Mouse (Mus musculus): ENCODE results near the gene Psmb10. TPM values are rescaled to one million over a fixed set of nuclear protein-coding genes. Genes with fewer than 3 reads are reported as not detected.
A peak's percentile ranks its signal among the peaks of the same experiment; 100 is the strongest.
"Not testable (repeated sequence)": the region's sequence is repeated elsewhere in the genome, so short reads cannot be mapped to it uniquely, and the experiment has no call there.

Psmb10 gene
- total RNA-seq (2022), result 100 to 1,000 TPM in 1 of 4 experiments, 10 to 100 TPM in 3; 66.8 to 110 (median 68.4) TPM

DNA sequence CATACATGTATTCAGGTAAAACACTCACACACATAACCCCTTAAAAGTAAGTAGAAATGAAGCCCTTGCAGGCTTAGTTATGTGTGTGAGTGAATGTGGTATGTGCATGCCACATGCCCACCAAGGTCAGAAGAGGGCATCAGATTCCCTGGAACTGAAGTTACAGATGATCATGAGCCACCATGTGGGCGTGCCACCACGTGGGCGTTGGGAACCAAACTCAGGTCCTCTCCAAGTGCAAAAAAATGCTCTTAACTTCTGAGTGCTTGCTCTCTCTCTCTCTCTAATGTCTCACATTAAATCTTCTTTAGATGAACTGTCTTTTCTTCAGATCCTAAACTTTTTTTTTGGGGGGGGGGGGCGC lies at the start of gene Psmb10:
TSS of gene Psmb10 (minus strand) at position 139 of the 364 bp plus-strand sequence.
- peak; percentile 52 for DNase-seq

DNA sequence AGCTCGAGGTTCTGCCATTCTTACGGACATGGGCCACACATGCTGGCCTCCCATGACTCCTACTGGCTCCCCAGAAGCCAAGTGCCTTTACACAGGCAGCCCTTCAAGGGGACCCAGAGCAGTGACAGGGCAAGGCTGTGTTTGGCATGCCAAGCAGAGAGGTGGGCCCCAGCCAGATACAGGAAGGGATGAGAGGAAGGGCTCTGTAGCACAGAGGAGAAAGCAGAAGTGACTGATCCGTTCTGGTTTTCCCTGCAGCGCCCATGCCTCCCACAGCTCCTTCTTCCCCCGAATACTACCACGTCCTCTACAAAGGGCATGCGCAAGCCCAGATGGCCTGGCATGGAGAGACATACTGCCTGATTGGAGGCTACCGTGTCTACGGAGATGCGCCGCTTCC lies 45.2 kb upstream of the Psmb10 start:
- not testable (repeated sequence) for DNase-seq

DNA sequence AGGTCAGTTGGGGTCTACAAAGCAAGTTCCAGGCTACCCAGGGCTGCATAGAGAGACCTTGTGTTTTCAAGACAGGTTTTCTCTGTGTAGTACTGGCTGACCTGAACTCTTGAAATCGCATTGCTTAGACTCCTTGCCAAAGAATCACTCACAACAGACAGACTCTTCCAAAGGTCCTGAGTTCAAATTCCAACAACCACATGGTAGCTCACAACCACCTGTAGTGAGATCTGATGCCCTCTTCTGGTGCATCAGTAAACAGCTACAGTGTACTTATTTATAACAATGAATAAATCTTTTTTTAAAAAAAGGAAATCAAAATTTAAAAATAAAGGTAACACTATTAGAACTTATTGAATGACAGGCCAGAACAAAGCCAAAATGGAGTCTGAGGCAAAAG lies 42.9 kb upstream of the Psmb10 start:
- DNase-seq, result no peak

GRCm38 (mm10) chr8:105979325-105979724 lies 41.1 kb upstream of the Psmb10 start, which contains the start of gene Dpep3:
Dpep3 (minus strand) TSS chr8:105979429.
- no peak for DNase-seq

GRCm38 (mm10) chr8:105975363-105975762 lies 37.1 kb upstream of the Psmb10 start:
- no peak for DNase-seq

- DNase-seq, result no peak
Observed at GRCm38 (mm10) chr8:105971019-105971720, 32.9 kb upstream of the Psmb10 start.

- DNase-seq, result no peak
Observed at GRCm38 (mm10) chr8:105969367-105969766, 31.1 kb upstream of the Psmb10 start.

- no peak for DNase-seq
Observed at GRCm38 (mm10) chr8:105966692-105967311, 28.6 kb upstream of the Psmb10 start.

DNA sequence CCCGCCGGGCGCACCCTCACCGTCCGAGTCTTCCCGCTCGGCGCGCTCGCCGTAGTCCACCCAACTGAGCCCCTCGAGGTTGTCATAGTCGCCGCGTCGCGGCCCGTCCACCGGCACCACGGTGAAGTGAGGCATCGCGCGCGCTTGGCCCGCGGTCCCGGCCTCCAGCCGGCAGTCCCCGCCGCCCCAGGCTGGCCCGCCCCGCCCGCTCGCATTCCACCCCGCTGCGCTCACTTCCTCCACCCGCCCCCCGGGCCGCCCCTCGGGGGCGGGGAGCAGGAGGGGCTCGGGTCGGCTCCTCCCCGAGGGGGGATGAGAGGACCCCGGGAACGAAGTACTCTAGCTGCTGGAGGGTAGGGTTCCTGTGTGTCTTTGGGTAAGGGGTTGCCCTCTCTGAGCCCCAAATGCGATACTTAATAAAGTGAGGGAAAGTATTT lies 27.7 kb upstream of the Psmb10 start, which contains the start of gene Slc12a4:
TSS of gene Slc12a4 (minus strand) at position 193 of the 437 bp plus-strand sequence.
- DNase-seq, result peak; percentile 58

DNA sequence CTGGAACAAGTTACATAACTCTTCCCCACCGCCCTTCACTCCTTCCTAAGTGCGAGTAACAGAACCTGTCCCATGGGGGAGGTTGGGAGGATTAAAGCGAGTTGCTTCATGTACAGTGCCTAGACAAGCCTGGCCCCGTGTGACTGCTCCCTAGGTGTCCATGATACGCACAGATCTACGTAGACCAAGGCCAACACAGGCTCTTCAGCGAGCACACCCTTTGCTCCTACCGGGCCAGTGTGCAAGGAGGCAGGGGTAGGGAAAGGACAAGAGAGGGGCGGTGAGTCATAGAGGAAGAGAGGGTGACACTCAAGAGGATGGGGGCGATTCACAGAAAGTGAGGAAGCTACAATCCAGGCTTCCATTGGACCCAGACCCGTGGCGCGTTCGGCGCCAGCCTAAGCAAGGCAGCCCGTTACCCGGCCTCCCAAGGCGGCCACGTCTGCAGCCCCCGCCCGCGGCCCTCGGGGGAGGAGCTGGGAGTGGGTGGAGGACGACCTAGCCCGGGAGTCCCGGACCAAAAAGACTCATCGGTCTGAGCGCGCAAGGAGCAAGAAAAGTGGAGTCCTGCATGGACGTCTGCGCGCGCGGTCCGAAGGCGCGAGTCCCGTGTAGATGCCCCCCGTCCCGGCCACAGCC lies 27.1 kb upstream of the Psmb10 start:
- peak; percentile 44 for DNase-seq

DNA sequence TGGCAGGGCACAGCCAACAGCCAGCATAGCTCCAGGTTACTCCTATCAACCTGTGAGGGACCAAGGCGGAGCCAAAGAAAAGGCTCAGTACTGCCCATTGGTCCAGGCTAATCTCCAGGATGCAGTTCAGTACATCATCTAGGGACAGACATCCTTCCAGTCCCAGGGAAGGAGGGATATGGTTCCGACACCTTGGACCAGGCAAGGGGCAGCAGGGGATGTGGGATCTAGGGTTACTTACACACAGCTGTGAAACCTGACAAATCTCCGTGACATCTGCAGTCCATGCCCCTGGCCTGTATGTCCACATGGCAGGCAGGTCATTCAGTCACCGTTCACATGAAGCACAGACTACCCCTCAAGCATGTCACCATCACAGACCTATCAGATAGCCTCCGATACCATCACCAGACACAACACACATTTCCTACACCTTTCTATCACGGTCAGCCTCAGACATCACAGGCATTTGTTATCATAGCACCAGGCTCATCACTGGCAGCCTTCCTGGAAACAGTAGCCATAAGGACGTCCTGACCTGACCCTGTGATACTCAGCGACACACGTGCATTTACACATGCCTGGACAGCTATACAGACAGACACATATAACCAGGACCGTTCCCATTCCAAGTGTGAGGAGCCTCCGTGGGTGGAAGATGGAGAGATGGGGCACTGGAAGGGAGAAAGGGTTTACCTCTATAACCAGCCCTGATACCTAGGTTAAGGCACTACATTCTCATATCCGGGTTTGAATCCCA lies 26.4 kb upstream of the Psmb10 start:
- no peak for DNase-seq

DNA sequence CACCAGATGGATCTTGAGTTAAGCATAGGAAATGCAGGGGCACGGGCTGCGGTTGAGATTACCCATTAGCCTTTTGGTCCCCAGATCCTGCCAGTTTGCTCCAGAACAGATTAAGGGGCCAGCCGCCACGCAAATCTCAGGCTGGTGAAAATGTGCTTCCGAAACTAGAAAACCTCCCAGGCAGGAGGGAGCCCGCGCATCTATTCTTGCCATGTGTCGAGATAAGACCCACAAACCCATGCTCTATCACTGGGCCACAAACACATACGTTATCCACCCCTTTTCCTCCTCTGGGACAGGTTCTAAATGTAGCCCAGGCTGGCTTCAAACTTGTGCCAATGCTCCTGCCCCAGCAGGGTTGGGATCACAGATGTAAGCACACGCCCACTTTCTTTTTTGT lies 23.3 kb upstream of the Psmb10 start:
- DNase-seq, result no peak

DNA sequence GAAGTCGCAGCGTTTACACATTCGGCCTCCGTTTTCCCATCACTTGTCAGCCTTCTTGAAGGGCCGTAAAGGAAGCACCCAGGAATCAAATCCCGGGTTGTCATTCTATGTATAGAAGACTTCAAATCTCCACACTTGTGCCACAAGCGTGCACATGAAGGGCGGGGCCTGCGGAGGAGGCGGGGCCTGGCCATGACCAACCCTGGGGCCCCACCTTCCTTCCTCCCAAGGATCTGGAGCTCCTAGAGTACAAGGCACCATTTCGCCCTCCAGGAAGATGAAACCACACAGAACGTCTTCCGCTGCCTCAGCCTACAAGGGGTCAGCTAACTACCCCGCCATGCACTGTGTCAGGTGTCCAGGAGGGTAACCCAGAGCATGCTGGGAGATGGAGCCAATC lies 22.9 kb upstream of the Psmb10 start:
- no peak for DNase-seq

DNA sequence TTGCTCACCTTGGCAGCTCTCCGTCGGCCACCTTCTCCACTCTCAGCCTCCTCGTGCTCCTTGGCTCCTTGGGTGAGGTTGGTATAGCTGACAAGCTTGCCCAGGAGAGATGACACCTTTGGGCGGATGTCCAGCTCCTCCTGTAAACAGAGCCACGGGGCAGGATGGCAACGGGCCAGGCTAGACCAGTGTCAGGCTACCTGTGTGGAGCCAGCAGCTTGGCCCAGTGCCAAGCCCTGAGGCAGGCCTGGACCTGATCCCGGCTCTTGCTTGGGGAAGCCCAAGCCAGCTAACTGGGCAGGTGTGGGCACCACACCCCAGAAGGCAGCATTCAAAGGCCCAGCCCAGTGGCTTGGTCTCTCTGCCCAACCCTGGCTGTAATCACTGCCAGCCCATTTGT lies 21.1 kb upstream of the Psmb10 start:
- no peak for DNase-seq

- no peak for DNase-seq
Observed at GRCm38 (mm10) chr8:105957813-105958212, 19.6 kb upstream of the Psmb10 start.

GRCm38 (mm10) chr8:105956556-105956955 lies 18.3 kb upstream of the Psmb10 start:
- no peak for DNase-seq

GRCm38 (mm10) chr8:105951057-105951659 lies 12.9 kb upstream of the Psmb10 start:
- DNase-seq, result no peak

GRCm38 (mm10) chr8:105949350-105949749 lies 11.1 kb upstream of the Psmb10 start:
- no peak for DNase-seq

DNA sequence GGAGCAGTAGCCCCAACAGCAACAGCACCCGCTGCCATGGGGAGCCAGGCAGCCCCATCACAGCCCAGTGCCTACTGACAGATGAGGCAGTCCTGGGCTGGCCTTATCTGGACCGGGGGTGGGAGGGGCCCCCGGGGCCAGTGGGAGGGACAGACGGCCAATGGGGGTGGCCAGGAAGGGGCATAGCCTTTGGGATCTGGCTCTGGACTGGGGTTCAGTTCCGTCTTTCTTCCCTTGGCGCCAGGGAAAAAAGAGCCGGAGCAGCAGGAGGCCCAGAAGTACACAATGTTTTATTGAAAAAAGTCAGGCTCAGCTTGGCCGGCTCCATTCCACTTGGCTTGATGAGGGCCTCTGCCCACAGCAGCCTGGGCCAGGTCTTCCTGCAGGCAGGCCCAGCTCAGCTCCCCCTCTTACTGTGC lies 5.1 kb upstream of the Psmb10 start, which contains the start of gene Lcat:
TSS of gene Lcat (minus strand) at position 62 of the 419 bp plus-strand sequence.
- DNase-seq, result no peak

DNA sequence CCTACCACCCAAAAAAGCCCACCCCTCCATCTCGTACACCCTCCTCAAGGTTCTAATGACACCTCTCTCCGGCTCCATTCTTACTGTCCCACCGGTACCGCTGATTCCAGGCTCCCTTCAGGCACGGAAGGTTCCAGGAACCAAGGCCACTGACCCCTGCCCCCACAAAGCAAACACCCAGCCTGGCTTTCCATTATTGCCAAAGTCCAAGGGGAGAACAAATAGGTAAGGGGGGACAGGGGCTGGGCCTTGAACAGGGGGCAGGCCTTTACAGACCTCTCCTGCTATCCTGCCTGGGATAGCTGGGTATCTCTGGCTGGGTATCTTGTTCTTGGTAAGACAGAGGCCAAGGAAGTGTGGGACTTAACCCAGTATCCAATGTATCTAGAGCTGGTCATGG lies 4.3 kb upstream of the Psmb10 start:
- DNase-seq, result no peak

DNA sequence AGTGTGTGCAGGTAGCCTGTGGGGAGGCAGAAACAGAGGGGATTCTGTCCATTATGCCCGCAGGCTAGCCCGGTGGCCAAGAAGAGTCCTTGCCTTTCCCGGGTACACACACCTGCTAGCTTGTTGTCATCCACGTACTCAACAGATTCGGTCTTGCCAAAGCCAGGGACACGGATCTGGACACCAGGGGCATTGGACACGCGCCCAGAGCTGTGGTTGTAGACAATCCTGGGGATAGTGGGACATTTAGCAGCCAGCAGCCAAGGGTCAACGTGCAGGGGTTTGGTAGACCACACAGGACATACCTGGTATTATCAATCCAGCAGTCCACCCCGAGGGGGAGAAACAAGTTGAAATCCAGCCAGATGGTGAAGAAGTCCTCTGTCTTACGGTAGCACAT lies 3.8 kb upstream of the Psmb10 start:
- no peak for DNase-seq
